Mouse (Mus musculus): ENCODE results near the gene Samm50.

DNA sequence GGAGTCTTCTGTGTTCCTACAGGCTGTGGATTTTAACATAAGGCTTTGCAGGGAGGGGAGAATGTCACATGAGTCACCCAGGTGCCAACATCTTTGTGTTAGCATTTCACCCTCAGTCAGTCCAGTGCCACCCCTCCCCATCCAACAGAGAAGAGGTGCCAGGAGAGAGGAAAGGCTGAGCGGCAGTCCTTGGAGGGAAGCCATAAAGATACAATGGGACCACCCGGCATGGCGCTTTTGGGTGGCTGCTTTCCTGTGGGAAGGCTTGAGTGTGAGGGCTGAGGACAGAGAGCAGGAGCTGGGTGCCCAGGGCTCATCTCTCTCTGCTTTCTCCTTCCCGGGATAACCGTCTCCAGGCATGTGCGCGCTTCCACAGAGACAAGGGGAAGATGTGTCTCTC lies 53.1 kb downstream of the Samm50 start:
- TF ChIP-seq POLR2A (IDR thresholded peaks at IDR 0.05; ENCODE audit: borderline replicate concordance, control insufficient read depth, low read depth, low read length) (no peak), CTCF (IDR thresholded peaks at IDR 0.05; ENCODE audit: control insufficient read depth, insufficient read depth, low read length) (no peak)
